Mouse (Mus musculus) lung, postnatal 0 days (tissue): ENCODE results near the gene Ntn4. TPM values are rescaled to one million over a fixed set of nuclear protein-coding genes. Genes with fewer than 3 reads are reported as not detected.

Experiments used
- ATAC-seq: fragments of 200-750 bp; cut with Nextera tagmentation; 2 replicates; pipeline ENCODE4 v1.8.0; 2017; ENCODE audit warnings: moderate library complexity
- DNase-seq: peaks from one replicate; pipeline ENCODE4 v3.0.0-alpha.2; 2016; ENCODE audit warnings: low spot score
- H3K27ac ChIP-seq: fragments of 300-500 bp; sonication (generic); 2 replicates; pipeline ENCODE4 v1.5.1; 2014; ENCODE audit warnings: antibody characterized with exemption, mild to moderate bottlenecking, low read length, mixed read lengths
- H3K27me3 ChIP-seq: fragments of 300-500 bp; sonication (generic); replicated peaks from 2 replicates; pipeline ENCODE4 v1.6.1; 2014; ENCODE audit warnings: low read length, mixed read lengths; ENCODE audit not compliant: insufficient read depth
- H3K36me3 ChIP-seq: fragments of 300-500 bp; sonication (generic); 2 replicates; pipeline ENCODE4 v1.6.1; 2014; ENCODE audit warnings: low read length, mixed read lengths; ENCODE audit not compliant: insufficient read depth
- H3K4me1 ChIP-seq: fragments of 300-500 bp; sonication (generic); 2 replicates; pipeline ENCODE4 v1.6.1; 2014; ENCODE audit warnings: antibody characterized with exemption, low read depth, low read length, mixed read lengths; ENCODE audit not compliant: insufficient read depth
- H3K4me2 ChIP-seq: fragments of 300-500 bp; sonication (generic); replicated peaks from 2 replicates; pipeline ENCODE4 v1.6.1; 2014; ENCODE audit warnings: low read depth, mild to moderate bottlenecking, low read length, moderate library complexity, mixed read lengths
- H3K4me3 ChIP-seq: fragments of 300-500 bp; sonication (generic); 2 replicates; pipeline ENCODE4 v1.5.1; 2014; ENCODE audit warnings: low read depth, low read length
- H3K9ac ChIP-seq: fragments of 300-500 bp; sonication (generic); replicated peaks from 2 replicates; pipeline ENCODE4 v1.6.1; 2014; ENCODE audit warnings: low read depth, mild to moderate bottlenecking
- H3K9me3 ChIP-seq: fragments of 300-500 bp; sonication (generic); 2 replicates; pipeline ENCODE4 v1.6.1; 2016; ENCODE audit warnings: low read length, mixed read lengths
- CTCF ChIP-seq: IDR thresholded peaks from 2 replicates; pipeline ENCODE4 v1.5.1; 2016; ENCODE audit warnings: antibody characterized with exemption, mild to moderate bottlenecking
- EP300 ChIP-seq: IDR thresholded peaks from 2 replicates; pipeline ENCODE4 v1.6.1; 2016; ENCODE audit warnings: antibody characterized with exemption, mild to moderate bottlenecking, control low read depth
- WGBS: fragments of 180-500 bp; shearing (Covaris S2); extraction: QIAGEN DNeasy Blood & Tissue Kit; methylation state at CpG from one replicate; pipeline ENCODE4 v1.1.7; 2014; 5-methylcytosine and 5-hydroxymethylcytosine counted together
- polyA plus RNA-seq: library from polyadenylated mRNA; unstranded; fragments of >200 nt; fragmentation: Nextera tagmentation; extraction: Ambion mirVana; gene quantifications from 2 replicates; pipeline ENCODE4 v1.2.1, GENCODE M21; 2015

Ntn4 gene
- polyA plus RNA-seq, 1 experiment from 2014 or later, result 1.4 TPM

GRCm38 (mm10) chr10:93686579-93686978 is 46.1 kb downstream of the Ntn4 start:
- H3K4me3 ChIP-seq, result no peak overlapping the region
- no peaks in the 10 kb centered on the region for H3K9me3 ChIP-seq
- H3K27me3 ChIP-seq, result no peaks in the 10 kb centered on the region
- H3K27ac ChIP-seq, result no peak overlapping the region
- 96% methylated on average over 6 of the region's 6 CpGs for WGBS
- H3K4me1 ChIP-seq, result no peaks in the 10 kb centered on the region
- H3K36me3 ChIP-seq, result no peaks in the 10 kb centered on the region
- H3K4me2 ChIP-seq, result no peak overlapping the region
- ATAC-seq, result no peak
- no peak for DNase-seq
- TF ChIP-seq EP300 (no peak), CTCF (no peak)
- H3K9ac ChIP-seq, result no peak overlapping the region

- H3K4me2 ChIP-seq, result no peak overlapping the region
- ATAC-seq (no peak), DNase-seq (no peak)
- TF ChIP-seq CTCF, result no peak
- no peak for TF ChIP-seq EP300
- H3K27me3 ChIP-seq, result no peaks in the 10 kb centered on the region
- no peak overlapping the region for H3K27ac ChIP-seq
- H3K4me1 ChIP-seq, result no peaks in the 10 kb centered on the region
- no peak overlapping the region for H3K4me3 ChIP-seq
- H3K36me3 ChIP-seq, result no peaks in the 10 kb centered on the region
- 88% methylated on average over 3 of the region's 3 CpGs for WGBS
- H3K9me3 ChIP-seq, result no peaks in the 10 kb centered on the region
- H3K9ac ChIP-seq, result no peak overlapping the region
These were observed 47.3 kb downstream of the Ntn4 start for GRCm38 (mm10) chr10:93687781-93688180.

DNA sequence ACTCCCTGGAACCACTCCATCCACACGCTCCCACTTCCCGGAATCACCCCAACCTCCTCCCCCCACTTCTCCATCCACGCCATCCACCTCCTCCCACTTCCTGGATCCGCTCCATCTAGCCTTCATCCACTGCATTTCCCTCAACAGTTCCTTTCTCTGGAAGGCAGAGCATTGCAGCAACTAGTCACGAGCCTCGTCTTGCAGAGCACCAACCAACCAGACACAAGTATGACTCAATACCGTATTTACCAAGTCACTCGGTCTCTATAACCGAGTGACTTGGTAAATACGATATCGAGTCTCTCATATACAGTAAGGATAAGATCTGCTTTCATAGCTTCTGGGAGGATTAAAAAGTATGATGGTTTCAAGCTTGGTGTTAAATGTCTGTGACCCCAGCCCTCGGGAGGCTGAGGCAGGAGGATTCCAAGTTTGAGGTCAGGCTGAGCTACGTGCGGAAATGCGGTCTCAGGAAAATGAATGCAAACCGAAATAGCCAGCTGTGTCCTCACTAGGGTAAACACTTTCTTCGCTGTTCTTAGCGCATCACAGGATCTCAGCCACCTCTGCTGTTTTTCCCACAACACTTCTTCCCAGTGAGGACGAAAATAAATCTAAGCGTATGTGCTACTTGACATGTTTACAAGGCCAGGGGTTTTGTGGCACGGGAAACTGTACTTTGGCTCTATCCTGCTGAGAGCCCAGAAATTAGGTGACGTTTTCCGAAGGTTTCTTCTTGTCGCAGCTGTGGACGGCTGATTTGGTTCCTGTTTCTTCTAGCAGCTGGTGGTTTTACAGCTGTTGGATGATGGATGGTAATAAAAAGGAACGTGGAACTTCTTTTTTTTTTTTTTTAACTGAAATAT is 48.1 kb downstream of the Ntn4 start:
- Histone ChIP-seq H3K9ac (no peak overlapping the region), H3K27me3 (no peaks in the 10 kb centered on the region), H3K27ac (no peak overlapping the region), H3K4me3 (no peak overlapping the region), H3K4me1 (no peaks in the 10 kb centered on the region), H3K36me3 (no peaks in the 10 kb centered on the region), H3K4me2 (no peak overlapping the region), H3K9me3 (no peaks in the 10 kb centered on the region)
- DNase-seq, result peak; percentile 71
- no peak for TF ChIP-seq CTCF
- TF ChIP-seq EP300, result peak; percentile 62
- ATAC-seq, result peak; percentile 63
- WGBS, result 60% methylated on average over 26 of the region's 26 CpGs

- ATAC-seq (peak; percentile 78), DNase-seq (peak; percentile 83)
- Histone ChIP-seq H3K4me2 (no peak overlapping the region), H3K9me3 (no peaks in the 10 kb centered on the region), H3K27ac (no peak overlapping the region), H3K4me3 (no peak overlapping the region), H3K27me3 (no peaks in the 10 kb centered on the region), H3K9ac (no peak overlapping the region), H3K36me3 (no peaks in the 10 kb centered on the region), H3K4me1 (no peaks in the 10 kb centered on the region)
- TF ChIP-seq EP300, result peak; percentile 81
- TF ChIP-seq CTCF, result no peak
- 39% methylated on average over 11 of the region's 11 CpGs for WGBS
These were observed 50.9 kb downstream of the Ntn4 start for GRCm38 (mm10) chr10:93691344-93691743.

GRCm38 (mm10) chr10:93695043-93695791 is 54.7 kb downstream of the Ntn4 start:
- Histone ChIP-seq H3K27ac (peak overlapping the region; percentile 22; the same call in 1 of the 2 replicates), H3K4me1 (no peaks in the 10 kb centered on the region), H3K36me3 (no peaks in the 10 kb centered on the region), H3K9ac (no peak overlapping the region), H3K4me3 (peak overlapping the region; percentile 8; the same call in 1 of the 2 replicates), H3K4me2 (peak overlapping the region; percentile 39), H3K27me3 (no peaks in the 10 kb centered on the region), H3K9me3 (no peaks in the 10 kb centered on the region)
- ATAC-seq (no peak), DNase-seq (peak; percentile 70)
- no peak for TF ChIP-seq CTCF
- 0 out of 2 replicates have a peak, but pooled peaks have one; percentile 4 for TF ChIP-seq EP300
- WGBS, result 48% methylated on average over 21 of the region's 21 CpGs

DNA sequence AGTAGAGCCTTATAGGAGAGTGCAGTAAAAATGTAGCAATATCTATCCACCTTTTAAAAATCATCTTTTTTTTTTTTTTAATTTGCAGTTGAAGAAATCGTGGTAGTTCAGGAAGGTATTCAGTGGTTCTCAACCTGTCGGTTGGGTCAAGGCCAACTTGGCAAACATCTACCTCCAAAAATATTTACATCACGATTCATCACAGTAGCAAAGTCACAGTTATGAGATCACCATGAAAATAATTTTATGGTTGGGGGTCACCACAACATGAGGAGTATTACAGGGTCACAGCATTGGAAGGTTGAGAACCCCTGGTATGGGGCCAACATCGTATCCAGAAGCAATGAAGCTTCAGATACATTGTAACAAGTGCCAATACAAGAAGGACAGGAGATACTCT is 55.5 kb downstream of the Ntn4 start:
- WGBS, result 56% methylated on average over 4 of the region's 4 CpGs
- ATAC-seq, result no peak
- peaks cover 3% of the 10 kb centered on the region; the same call in 1 of the 2 replicates for H3K4me1 ChIP-seq
- no peak overlapping the region for H3K9ac ChIP-seq
- H3K36me3 ChIP-seq, result no peaks in the 10 kb centered on the region
- DNase-seq, result no peak
- no peaks in the 10 kb centered on the region for H3K9me3 ChIP-seq
- H3K4me3 ChIP-seq, result no peak overlapping the region
- H3K27ac ChIP-seq, result no peak overlapping the region
- no peaks in the 10 kb centered on the region for H3K27me3 ChIP-seq
- TF ChIP-seq EP300 (no peak), CTCF (no peak)
- no peak overlapping the region for H3K4me2 ChIP-seq
